Mouse (Mus musculus) midbrain, embryonic 13.5 days (tissue): ENCODE measurements at regions not wholly inside any gene's neighbourhood (a gene's known extent, or its start where the extent isn't known, plus 50 kb on each side); places are given as distances from the start of the nearest gene placed in this dataset.

ENCODE experiments used
- ATAC-seq: fragments of 200-750 bp; cut with Nextera tagmentation; 2 replicates; pipeline ENCODE4 v1.8.0; 2017; ENCODE audit warnings: mild to moderate bottlenecking, moderate TSS enrichment, moderate library complexity
- H3K27ac ChIP-seq: fragments of 300-500 bp; sonication (generic); 2 replicates; pipeline ENCODE4 v1.5.1; 2015; ENCODE audit warnings: inconsistent platforms, mild to moderate bottlenecking, moderate library complexity
- H3K27me3 ChIP-seq: fragments of 300-500 bp; sonication (generic); 2 replicates; pipeline ENCODE4 v1.6.1; 2015; ENCODE audit warnings: mild to moderate bottlenecking, inconsistent platforms
- H3K36me3 ChIP-seq: fragments of 300-500 bp; sonication (generic); 2 replicates; pipeline ENCODE4 v1.6.1; 2015; ENCODE audit warnings: mild to moderate bottlenecking, inconsistent platforms
- H3K4me1 ChIP-seq: fragments of 300-500 bp; sonication (generic); replicated peaks from 2 replicates; pipeline ENCODE4 v1.6.1; 2015; ENCODE audit warnings: inconsistent platforms
- H3K4me2 ChIP-seq: fragments of 300-500 bp; sonication (generic); replicated peaks from 2 replicates; pipeline ENCODE4 v1.6.1; 2015; ENCODE audit warnings: moderate library complexity, mild to moderate bottlenecking, inconsistent platforms
- H3K4me3 ChIP-seq: fragments of 300-500 bp; sonication (generic); replicated peaks from 2 replicates; pipeline ENCODE4 v1.5.1; 2015; ENCODE audit warnings: mild to moderate bottlenecking, inconsistent platforms
- H3K9ac ChIP-seq: fragments of 300-500 bp; sonication (generic); replicated peaks from 2 replicates; pipeline ENCODE4 v1.6.1; 2015; ENCODE audit warnings: mild to moderate bottlenecking, inconsistent platforms
- H3K9me3 ChIP-seq: fragments of 300-500 bp; sonication (generic); 2 replicates; pipeline ENCODE4 v1.6.1; 2016; ENCODE audit warnings: mild to moderate bottlenecking, inconsistent platforms
- WGBS: fragments of 180-500 bp; shearing (Covaris S2); methylation state at CpG from one replicate; pipeline ENCODE4 v1.1.7; 2015; 5-methylcytosine and 5-hydroxymethylcytosine counted together

- 13% methylated on average over 7 of the region's 7 CpGs for WGBS
Measured at GRCm38 (mm10) chr11:57583636-57584277, 61.5 kb upstream of the Galnt10 start.

DNA sequence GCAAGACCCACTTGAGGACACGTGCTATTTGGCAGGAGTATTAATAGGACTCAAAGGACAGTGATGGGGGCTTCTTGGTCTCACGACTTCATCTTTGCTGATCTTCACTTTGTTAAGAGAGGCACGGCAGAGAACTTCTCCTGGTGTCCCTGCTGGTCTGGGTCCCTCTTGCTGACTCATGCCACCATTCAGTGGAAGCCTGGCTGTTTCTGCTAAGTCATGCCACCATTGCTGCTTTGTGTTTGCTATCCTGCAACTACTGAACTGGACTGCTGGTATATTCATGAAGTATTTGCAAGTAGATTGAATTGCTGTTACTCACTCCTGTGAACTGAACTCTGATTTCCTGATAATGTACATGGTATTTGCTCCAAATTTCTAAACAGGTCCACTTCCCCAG is 59.6 kb upstream of the Galnt10 start:
- no peak overlapping the region for H3K27ac ChIP-seq
- peaks cover 6% of the 10 kb centered on the region for H3K27me3 ChIP-seq
- H3K9me3 ChIP-seq, result no peaks in the 10 kb centered on the region
- no peak for ATAC-seq
- H3K4me2 ChIP-seq, result no peak overlapping the region
- no peaks in the 10 kb centered on the region for H3K36me3 ChIP-seq
- H3K9ac ChIP-seq, result no peak overlapping the region
- no peak overlapping the region for H3K4me3 ChIP-seq
- peaks cover 39% of the 10 kb centered on the region for H3K4me1 ChIP-seq
- WGBS, result 91% methylated on average over 3 of the region's 3 CpGs

More at GRCm38 (mm10) chr11:57583636-57584277, 61.5 kb upstream of the Galnt10 start:
- peak overlapping the region; percentile 66 for H3K27ac ChIP-seq
- peak overlapping the region; percentile 26; the same call in 1 of the 2 replicates for H3K4me2 ChIP-seq
- ATAC-seq, result 0 out of 2 replicates have a peak, but pooled peaks have one; percentile 44
- no peak overlapping the region for H3K9ac ChIP-seq
- no peaks in the 10 kb centered on the region for H3K36me3 ChIP-seq
- peaks cover 9% of the 10 kb centered on the region for H3K27me3 ChIP-seq
- H3K9me3 ChIP-seq, result no peaks in the 10 kb centered on the region
- H3K4me3 ChIP-seq, result no peak overlapping the region
- peaks cover 39% of the 10 kb centered on the region for H3K4me1 ChIP-seq

GRCm38 (mm10) chr11:57592228-57592748 is 53.0 kb upstream of the Galnt10 start:
- Histone ChIP-seq H3K9me3 (no peaks in the 10 kb centered on the region), H3K4me1 (peaks cover 14% of the 10 kb centered on the region), H3K36me3 (no peaks in the 10 kb centered on the region), H3K9ac (no peak overlapping the region), H3K4me2 (no peak overlapping the region), H3K27me3 (peaks cover 5% of the 10 kb centered on the region; the same call in 1 of the 2 replicates), H3K27ac (no peak overlapping the region), H3K4me3 (no peak overlapping the region)
- ATAC-seq, result no peak
- 92% methylated on average over 7 of the region's 7 CpGs for WGBS
